Mouse (Mus musculus): Measurements from ENCODE around the gene Maml2. TPM values are rescaled to one million over a fixed set of nuclear protein-coding genes. Genes with fewer than 3 reads are reported as not detected.
A peak's percentile ranks its signal among the peaks of the same experiment; 100 is the strongest.

Gene Maml2
- polyA plus RNA-seq, 1 experiment from 2014 or later: 8.6 TPM

GRCm38 (mm10) chr9:13491107-13491506, 193.3 kb downstream of the Maml2 start:
- H3K36me3 ChIP-seq: no peaks in the 10 kb centered on the region
- H3K4me3 ChIP-seq: no peak overlapping the region
- no peaks in the 10 kb centered on the region for H3K9me3 ChIP-seq (replicated peaks)
- H3K27me3 ChIP-seq (ENCODE audit: low read depth, poor library complexity, severe bottlenecking): no peaks in the 10 kb centered on the region
- WGBS: 56% methylated on average over 1 of the region's 1 CpGs
- no peak for DNase-seq (ENCODE audit: low spot score)
- H3K27ac ChIP-seq (replicated peaks): no peak overlapping the region
- peaks cover 12% of the 10 kb centered on the region for H3K4me1 ChIP-seq

- Histone ChIP-seq H3K4me1 (peaks cover 14% of the 10 kb centered on the region), H3K4me3 (no peak overlapping the region), H3K9me3 (replicated peaks) (no peaks in the 10 kb centered on the region), H3K27me3 (ENCODE audit: low read depth, poor library complexity, severe bottlenecking) (no peaks in the 10 kb centered on the region), H3K27ac (replicated peaks) (no peak overlapping the region), H3K36me3 (no peaks in the 10 kb centered on the region)
- DNase-seq (ENCODE audit: low spot score): no peak
- WGBS: 88% methylated on average over 9 of the region's 9 CpGs
Measured at GRCm38 (mm10) chr9:13491854-13492620, 194.3 kb downstream of the Maml2 start.

- no peaks in the 10 kb centered on the region for H3K27me3 ChIP-seq (ENCODE audit: low read depth, poor library complexity, severe bottlenecking)
- no peak for DNase-seq (ENCODE audit: low spot score)
- H3K27ac ChIP-seq (replicated peaks): no peak overlapping the region
- H3K4me1 ChIP-seq: peaks cover 19% of the 10 kb centered on the region
- no peaks in the 10 kb centered on the region for H3K36me3 ChIP-seq
- WGBS: 85% methylated on average over 2 of the region's 2 CpGs
- H3K4me3 ChIP-seq: no peak overlapping the region
- no peaks in the 10 kb centered on the region for H3K9me3 ChIP-seq (replicated peaks)
Measured at GRCm38 (mm10) chr9:13492807-13493206, 195.1 kb downstream of the Maml2 start.

GRCm38 (mm10) chr9:13493746-13494145, 196.0 kb downstream of the Maml2 start:
- Histone ChIP-seq H3K9me3 (replicated peaks) (no peaks in the 10 kb centered on the region), H3K4me3 (no peak overlapping the region), H3K27me3 (ENCODE audit: low read depth, poor library complexity, severe bottlenecking) (no peaks in the 10 kb centered on the region), H3K27ac (replicated peaks) (no peak overlapping the region), H3K4me1 (peaks cover 22% of the 10 kb centered on the region), H3K36me3 (no peaks in the 10 kb centered on the region)
- DNase-seq (ENCODE audit: low spot score): no peak
- WGBS: 94% methylated on average over 2 of the region's 2 CpGs

GRCm38 (mm10) chr9:13495530-13495929, 197.8 kb downstream of the Maml2 start:
- Histone ChIP-seq H3K36me3 (no peaks in the 10 kb centered on the region), H3K27ac (replicated peaks) (no peak overlapping the region), H3K4me1 (peaks cover 20% of the 10 kb centered on the region), H3K4me3 (no peak overlapping the region), H3K27me3 (ENCODE audit: low read depth, poor library complexity, severe bottlenecking) (no peaks in the 10 kb centered on the region), H3K9me3 (replicated peaks) (no peaks in the 10 kb centered on the region)
- DNase-seq (ENCODE audit: low spot score): no peak

- H3K27ac ChIP-seq (replicated peaks): no peak overlapping the region
- DNase-seq (ENCODE audit: low spot score): no peak
- H3K9me3 ChIP-seq (replicated peaks): no peaks in the 10 kb centered on the region
- H3K27me3 ChIP-seq (ENCODE audit: low read depth, poor library complexity, severe bottlenecking): no peaks in the 10 kb centered on the region
- H3K4me1 ChIP-seq: peaks cover 10% of the 10 kb centered on the region
- no peak overlapping the region for H3K4me3 ChIP-seq
- no peaks in the 10 kb centered on the region for H3K36me3 ChIP-seq
- 74% methylated on average over 3 of the region's 3 CpGs for WGBS
Measured at GRCm38 (mm10) chr9:13497016-13497415, 199.3 kb downstream of the Maml2 start.

- DNase-seq (ENCODE audit: low spot score): no peak
- H3K9me3 ChIP-seq (replicated peaks): no peaks in the 10 kb centered on the region
- 76% methylated on average over 7 of the region's 7 CpGs for WGBS
- H3K36me3 ChIP-seq: no peaks in the 10 kb centered on the region
- 0 out of 2 replicates have a peak overlapping the region, but pooled peaks have one; percentile 33 for H3K27ac ChIP-seq (replicated peaks)
- H3K4me3 ChIP-seq: no peak overlapping the region
- peaks cover 10% of the 10 kb centered on the region for H3K4me1 ChIP-seq
- H3K27me3 ChIP-seq (ENCODE audit: low read depth, poor library complexity, severe bottlenecking): no peaks in the 10 kb centered on the region
Measured at GRCm38 (mm10) chr9:13497690-13498333, 200.1 kb downstream of the Maml2 start.

- WGBS: 91% methylated on average over 5 of the region's 5 CpGs
- H3K4me1 ChIP-seq: peaks cover 10% of the 10 kb centered on the region
- no peak overlapping the region for H3K27ac ChIP-seq (replicated peaks)
- H3K4me3 ChIP-seq: no peak overlapping the region
- no peaks in the 10 kb centered on the region for H3K36me3 ChIP-seq
- H3K9me3 ChIP-seq (replicated peaks): no peaks in the 10 kb centered on the region
- no peak for DNase-seq (ENCODE audit: low spot score)
- H3K27me3 ChIP-seq (ENCODE audit: low read depth, poor library complexity, severe bottlenecking): no peaks in the 10 kb centered on the region
Measured at GRCm38 (mm10) chr9:13500045-13500444, 202.3 kb downstream of the Maml2 start.

GRCm38 (mm10) chr9:13505024-13505423, 207.3 kb downstream of the Maml2 start:
- 93% methylated on average over 4 of the region's 4 CpGs for WGBS
- H3K27me3 ChIP-seq (ENCODE audit: low read depth, poor library complexity, severe bottlenecking): no peaks in the 10 kb centered on the region
- no peak overlapping the region for H3K27ac ChIP-seq (replicated peaks)
- no peaks in the 10 kb centered on the region for H3K4me1 ChIP-seq
- DNase-seq (ENCODE audit: low spot score): no peak
- no peaks in the 10 kb centered on the region for H3K36me3 ChIP-seq
- no peak overlapping the region for H3K4me3 ChIP-seq
- H3K9me3 ChIP-seq (replicated peaks): no peaks in the 10 kb centered on the region

GRCm38 (mm10) chr9:13506956-13507821, 209.4 kb downstream of the Maml2 start:
- no peaks in the 10 kb centered on the region for H3K4me1 ChIP-seq
- no peak overlapping the region for H3K27ac ChIP-seq (replicated peaks)
- no peaks in the 10 kb centered on the region for H3K9me3 ChIP-seq (replicated peaks)
- WGBS: 81% methylated on average over 6 of the region's 6 CpGs
- no peak overlapping the region for H3K4me3 ChIP-seq
- no peak for DNase-seq (ENCODE audit: low spot score)
- H3K27me3 ChIP-seq (ENCODE audit: low read depth, poor library complexity, severe bottlenecking): no peaks in the 10 kb centered on the region
- H3K36me3 ChIP-seq: no peaks in the 10 kb centered on the region

- Histone ChIP-seq H3K36me3 (no peaks in the 10 kb centered on the region), H3K4me3 (no peak overlapping the region), H3K9me3 (replicated peaks) (no peaks in the 10 kb centered on the region), H3K27me3 (ENCODE audit: low read depth, poor library complexity, severe bottlenecking) (no peaks in the 10 kb centered on the region), H3K4me1 (peaks cover 3% of the 10 kb centered on the region), H3K27ac (replicated peaks) (no peak overlapping the region)
- 93% methylated on average over 9 of the region's 9 CpGs for WGBS
- no peak for DNase-seq (ENCODE audit: low spot score)
Measured at GRCm38 (mm10) chr9:13507822-13508188, 210.0 kb downstream of the Maml2 start.

- Histone ChIP-seq H3K27ac (replicated peaks) (no peak overlapping the region), H3K4me1 (peaks cover 8% of the 10 kb centered on the region), H3K27me3 (ENCODE audit: low read depth, poor library complexity, severe bottlenecking) (no peaks in the 10 kb centered on the region), H3K9me3 (replicated peaks) (no peaks in the 10 kb centered on the region), H3K4me3 (no peak overlapping the region), H3K36me3 (no peaks in the 10 kb centered on the region)
- 85% methylated on average over 6 of the region's 6 CpGs for WGBS
- no peak for DNase-seq (ENCODE audit: low spot score)
Measured at GRCm38 (mm10) chr9:13509751-13510150, 212.0 kb downstream of the Maml2 start.
